Mouse (Mus musculus) embryonic facial prominence, embryonic 14.5 days (tissue): ENCODE measurements around the gene Dnm3. TPM values are rescaled to one million over a fixed set of nuclear protein-coding genes. Genes with fewer than 3 reads are reported as not detected.

Experiments
- ATAC-seq: fragments of 200-750 bp; cut with Nextera tagmentation; 2 replicates; pipeline ENCODE4 v1.8.0; 2017; ENCODE audit warnings: low read depth, moderate number of reproducible peaks, moderate TSS enrichment
- DNase-seq: peaks from one replicate; pipeline ENCODE4 v3.0.0-alpha.2; 2015; ENCODE audit warnings: low spot score
- H3K27ac ChIP-seq: fragments of 300-500 bp; sonication (generic); replicated peaks from 2 replicates; pipeline ENCODE4 v1.5.1; 2014; ENCODE audit warnings: low read depth, mild to moderate bottlenecking, low read length, moderate library complexity
- H3K27me3 ChIP-seq: fragments of 300-500 bp; sonication (generic); replicated peaks from 2 replicates; pipeline ENCODE4 v1.6.1; 2014; ENCODE audit warnings: low read length; ENCODE audit not compliant: control insufficient read depth, insufficient read depth
- H3K36me3 ChIP-seq: fragments of 300-500 bp; sonication (generic); 2 replicates; pipeline ENCODE4 v1.6.1; 2014; ENCODE audit warnings: low read length, mixed read lengths; ENCODE audit not compliant: control insufficient read depth, insufficient read depth
- H3K4me1 ChIP-seq: fragments of 300-500 bp; sonication (generic); 2 replicates; pipeline ENCODE4 v1.6.1; 2014; ENCODE audit warnings: antibody characterized with exemption, low read length; ENCODE audit not compliant: control insufficient read depth, insufficient read depth
- H3K4me2 ChIP-seq: fragments of 300-500 bp; sonication (generic); 2 replicates; pipeline ENCODE4 v1.6.1; 2014; ENCODE audit warnings: low read depth, mild to moderate bottlenecking, low read length, moderate library complexity, mixed read lengths
- H3K4me3 ChIP-seq: fragments of 300-500 bp; sonication (generic); 2 replicates; pipeline ENCODE4 v1.5.1; 2014; ENCODE audit warnings: low read depth, mild to moderate bottlenecking, low read length
- H3K9ac ChIP-seq: fragments of 300-500 bp; sonication (generic); 2 replicates; pipeline ENCODE4 v1.6.1; 2014; ENCODE audit warnings: low read depth, mild to moderate bottlenecking, low read length, moderate library complexity, mixed read lengths
- H3K9me3 ChIP-seq: fragments of 300-500 bp; sonication (generic); 2 replicates; pipeline ENCODE4 v1.6.1; 2016; ENCODE audit warnings: low read length; ENCODE audit not compliant: control insufficient read depth
- WGBS: fragments of 180-500 bp; shearing (Covaris S2); extraction: QIAGEN DNeasy Blood & Tissue Kit; methylation state at CpG from one replicate; pipeline ENCODE4 v1.1.7; 2014; 5-methylcytosine and 5-hydroxymethylcytosine counted together
- polyA plus RNA-seq: library from polyadenylated mRNA; unstranded; fragments of >200 nt; fragmentation: Nextera tagmentation; extraction: Ambion mirVana; gene quantifications from 2 replicates; pipeline ENCODE4 v1.2.1, GENCODE M21; 2014

Dnm3 gene
- polyA plus RNA-seq, 1 experiment from 2014 or later = 9.1 TPM

DNA sequence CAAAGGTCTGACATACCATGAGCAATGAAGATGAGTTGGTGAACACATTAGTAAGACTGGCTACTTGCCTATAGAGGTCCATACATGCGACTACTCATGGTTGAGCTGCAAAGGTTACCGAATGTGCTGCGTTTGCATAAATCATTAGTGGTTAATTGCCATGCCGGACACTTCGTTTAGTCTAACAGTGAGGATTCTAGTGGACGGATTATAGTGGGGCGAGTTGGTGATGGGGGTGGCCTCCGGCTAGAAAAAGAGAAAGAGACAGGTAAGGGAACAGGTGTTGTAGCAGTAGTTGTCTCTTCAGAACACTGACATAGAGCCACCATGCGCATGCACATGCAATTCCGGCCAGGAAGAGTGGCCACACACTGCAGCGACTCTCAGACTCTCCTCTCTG lies 486.0 kb downstream of the Dnm3 start:
- Histone ChIP-seq H3K4me3 (no peak overlapping the region), H3K27ac (no peak overlapping the region), H3K9me3 (no peaks in the 10 kb centered on the region), H3K36me3 (no peaks in the 10 kb centered on the region), H3K27me3 (no peaks in the 10 kb centered on the region), H3K4me2 (no peak overlapping the region), H3K4me1 (no peaks in the 10 kb centered on the region; the same call in 1 of the 2 replicates), H3K9ac (no peak overlapping the region)
- ATAC-seq (no peak), DNase-seq (no peak)
- 95% methylated on average over 11 of the region's 11 CpGs for WGBS

DNA sequence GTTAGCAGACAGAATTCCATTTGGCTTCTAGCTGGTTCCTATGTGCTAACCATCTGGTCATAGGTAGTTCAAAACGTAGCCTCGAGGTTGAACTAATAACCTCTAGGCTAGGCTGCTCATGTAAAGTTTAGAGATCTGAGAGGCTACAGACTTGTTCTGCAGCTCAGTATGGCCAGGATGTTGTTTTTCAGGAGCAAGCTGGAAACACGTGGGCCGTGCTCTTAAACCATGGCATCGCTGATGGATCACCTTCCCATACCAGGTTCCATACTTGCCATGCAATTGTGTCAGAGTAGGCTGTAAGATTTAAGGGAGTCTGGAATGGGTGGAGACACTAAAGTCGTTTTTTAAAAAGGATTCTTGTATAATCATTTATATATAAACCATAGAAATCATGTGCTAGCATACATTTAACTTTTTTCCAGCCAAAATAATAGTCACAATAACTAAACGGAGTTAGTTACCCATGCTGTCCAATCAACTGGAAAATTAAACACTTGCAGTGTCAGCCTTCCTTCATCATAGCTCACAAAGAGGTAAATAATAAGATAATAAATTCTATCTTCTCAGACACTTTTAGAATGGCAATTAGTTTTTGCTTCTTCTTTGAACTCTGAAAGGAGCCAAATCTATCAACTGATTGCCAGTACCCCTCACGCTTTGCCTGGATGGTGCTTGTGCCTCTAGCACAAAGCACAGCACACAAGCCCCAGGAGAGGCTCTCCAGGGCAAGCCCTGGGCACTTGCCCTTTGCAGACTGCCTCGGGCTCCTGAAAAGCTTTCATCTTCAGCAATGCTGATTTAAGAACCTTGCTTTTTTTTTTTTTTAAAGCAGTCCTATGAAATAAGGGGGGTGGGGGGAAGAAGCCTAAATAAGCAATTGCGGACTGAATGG lies 486.9 kb downstream of the Dnm3 start:
- Histone ChIP-seq H3K4me3 (no peak overlapping the region), H3K9ac (no peak overlapping the region), H3K36me3 (no peaks in the 10 kb centered on the region), H3K27me3 (no peaks in the 10 kb centered on the region), H3K4me1 (no peaks in the 10 kb centered on the region; the same call in 1 of the 2 replicates), H3K4me2 (no peak overlapping the region), H3K9me3 (no peaks in the 10 kb centered on the region), H3K27ac (no peak overlapping the region)
- DNase-seq (no peak), ATAC-seq (no peak)
- 63% methylated on average over 10 of the region's 10 CpGs for WGBS

DNA sequence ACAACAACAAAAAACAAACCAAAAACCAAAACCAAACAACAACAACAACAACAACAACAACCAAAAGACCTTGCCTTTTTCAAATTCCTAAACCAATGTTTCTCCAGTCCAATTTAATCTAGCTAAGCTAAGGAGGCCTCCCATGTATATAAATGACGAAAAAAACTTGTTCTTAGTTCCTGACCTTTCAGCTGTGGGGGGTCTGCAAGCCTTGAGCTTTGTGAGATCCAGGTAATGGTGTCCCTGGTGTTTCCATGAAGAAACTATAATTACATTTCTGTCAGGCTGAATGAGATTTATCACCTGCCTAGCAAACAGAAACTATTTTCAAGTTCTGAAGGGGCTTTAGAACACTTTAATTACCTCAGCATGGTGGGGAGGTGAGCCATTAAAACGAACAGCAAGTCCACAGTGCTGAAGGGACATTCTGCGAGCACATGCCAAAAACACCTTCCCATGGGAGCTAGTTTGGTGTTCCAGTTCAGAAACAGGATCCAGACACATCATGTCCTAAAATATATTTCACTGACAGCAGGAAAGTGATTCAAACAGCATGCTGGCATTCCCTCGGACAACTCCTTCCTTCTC lies 493.8 kb downstream of the Dnm3 start:
- ATAC-seq (no peak), DNase-seq (peak; percentile 67)
- H3K4me2 ChIP-seq = no peak overlapping the region
- peaks cover 32% of the 10 kb centered on the region for H3K4me1 ChIP-seq
- H3K36me3 ChIP-seq = no peaks in the 10 kb centered on the region
- H3K9me3 ChIP-seq = no peaks in the 10 kb centered on the region
- 18% methylated on average over 4 of the region's 4 CpGs for WGBS
- no peak overlapping the region for H3K4me3 ChIP-seq
- H3K27ac ChIP-seq = peak overlapping the region; percentile 19; the same call in 1 of the 2 replicates
- H3K27me3 ChIP-seq = no peaks in the 10 kb centered on the region
- no peak overlapping the region for H3K9ac ChIP-seq

DNA sequence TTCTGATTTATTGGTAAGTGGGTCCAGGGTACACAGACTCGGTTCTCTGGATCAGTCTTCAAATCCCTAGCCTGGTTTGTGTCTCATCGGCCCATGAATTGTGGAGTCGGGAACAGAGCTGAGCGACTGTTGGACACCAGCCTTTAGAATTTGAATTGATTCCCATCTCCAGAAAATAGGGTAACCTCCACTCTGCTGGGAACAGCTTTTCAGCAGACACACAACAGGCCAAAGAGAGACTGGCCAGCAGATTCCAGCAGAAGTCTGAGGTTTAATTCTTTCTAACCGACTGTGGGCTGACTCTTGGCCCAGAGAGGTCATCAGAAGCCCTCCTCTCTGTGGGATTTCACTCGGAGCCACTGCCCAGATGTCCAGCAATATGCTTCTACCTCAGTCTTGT lies 494.4 kb downstream of the Dnm3 start:
- H3K9ac ChIP-seq = no peak overlapping the region
- ATAC-seq (no peak), DNase-seq (no peak)
- H3K4me1 ChIP-seq = peaks cover 32% of the 10 kb centered on the region
- no peak overlapping the region for H3K4me2 ChIP-seq
- H3K27me3 ChIP-seq = no peaks in the 10 kb centered on the region
- WGBS = 53% methylated on average over 6 of the region's 6 CpGs
- no peaks in the 10 kb centered on the region for H3K36me3 ChIP-seq
- no peak overlapping the region for H3K4me3 ChIP-seq
- H3K27ac ChIP-seq = peak overlapping the region; percentile 19
- no peaks in the 10 kb centered on the region for H3K9me3 ChIP-seq

DNA sequence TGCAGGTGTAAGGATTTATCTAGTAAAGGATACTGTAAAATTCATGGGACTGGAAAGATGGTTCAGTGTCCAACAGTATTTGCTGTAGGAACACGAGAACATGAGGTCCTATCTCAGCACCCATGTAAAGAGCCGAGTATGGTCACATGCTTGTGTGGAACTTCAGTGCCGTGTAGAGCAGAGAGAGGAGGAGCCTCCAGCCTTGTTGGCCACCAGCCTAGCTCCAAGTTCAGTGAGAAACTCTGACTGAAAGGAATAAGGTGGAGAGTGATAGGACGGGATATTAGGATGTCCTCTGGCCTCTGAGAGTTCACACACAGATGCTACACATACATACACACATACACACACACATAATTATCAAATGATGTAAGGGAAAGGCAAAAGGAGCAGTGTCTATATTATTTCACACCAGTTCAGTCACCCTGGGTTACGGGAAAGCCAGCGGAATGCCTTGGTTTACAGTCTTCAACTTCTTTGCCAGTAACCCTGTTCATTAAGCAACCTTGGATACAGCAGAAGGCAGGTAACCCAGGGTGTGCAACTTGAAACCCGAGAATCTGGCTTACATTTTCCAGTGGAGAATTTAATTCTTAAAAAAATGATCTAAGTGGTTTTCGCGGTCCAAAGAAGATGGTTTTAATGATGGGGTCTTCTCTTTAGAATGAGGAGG lies 497.1 kb downstream of the Dnm3 start:
- DNase-seq = no peak
- Histone ChIP-seq H3K9me3 (no peaks in the 10 kb centered on the region), H3K4me1 (peaks cover 46% of the 10 kb centered on the region), H3K4me3 (no peak overlapping the region), H3K36me3 (no peaks in the 10 kb centered on the region), H3K27ac (peak overlapping the region; percentile 78), H3K4me2 (no peak overlapping the region), H3K27me3 (no peaks in the 10 kb centered on the region), H3K9ac (no peak overlapping the region)
- ATAC-seq = no peak
- 50% methylated on average over 9 of the region's 9 CpGs for WGBS

DNA sequence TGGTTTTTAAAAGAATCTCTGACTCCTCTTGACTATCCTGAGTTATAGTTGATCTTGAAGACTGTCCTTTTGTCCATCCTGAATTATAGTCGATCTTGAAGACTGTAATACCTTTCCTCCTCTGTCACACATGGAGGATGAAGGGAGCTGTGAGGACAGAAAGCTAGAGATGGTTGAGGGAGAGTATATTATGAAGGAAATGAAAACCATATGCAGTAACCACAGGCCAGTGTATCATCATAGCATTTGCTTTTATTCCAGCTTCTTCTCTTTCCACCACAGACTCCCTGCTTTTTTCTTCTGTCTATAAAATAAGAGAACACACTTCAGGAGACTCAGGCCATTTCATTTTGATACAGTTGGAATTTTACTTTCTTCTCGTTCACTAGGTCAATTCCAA lies 497.8 kb downstream of the Dnm3 start:
- Histone ChIP-seq H3K9me3 (no peaks in the 10 kb centered on the region), H3K27me3 (no peaks in the 10 kb centered on the region), H3K4me3 (no peak overlapping the region), H3K4me2 (no peak overlapping the region), H3K4me1 (peaks cover 46% of the 10 kb centered on the region), H3K36me3 (no peaks in the 10 kb centered on the region), H3K27ac (peak overlapping the region; percentile 78), H3K9ac (no peak overlapping the region)
- DNase-seq (no peak), ATAC-seq (no peak)
- WGBS = 60% methylated on average over 2 of the region's 2 CpGs

DNA sequence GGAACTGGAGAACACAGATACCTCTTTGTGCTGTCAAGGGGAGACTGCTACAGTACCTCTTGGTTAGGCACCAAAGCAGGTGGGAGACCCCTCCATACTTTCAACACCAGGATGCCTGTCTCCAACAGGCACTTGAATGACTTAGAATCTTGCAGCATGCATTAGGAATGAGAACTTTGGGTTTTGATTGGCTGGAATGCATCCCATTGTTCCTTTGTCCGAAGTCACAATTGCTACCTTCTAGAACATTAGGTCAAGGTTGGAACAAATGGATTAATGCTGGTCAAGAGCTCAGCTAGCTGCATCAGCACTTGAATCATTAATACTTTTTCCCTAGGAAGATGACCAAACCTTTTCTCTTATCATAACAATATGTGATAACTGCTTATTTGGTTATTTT lies 498.3 kb downstream of the Dnm3 start, which contains the start of gene 4930558K02Rik:
4930558K02Rik (minus strand) TSS at position 101 of the 400 bp plus-strand sequence.
- H3K27me3 ChIP-seq = no peaks in the 10 kb centered on the region
- H3K27ac ChIP-seq = peak within 1 kb of the TSS; percentile 78

DNA sequence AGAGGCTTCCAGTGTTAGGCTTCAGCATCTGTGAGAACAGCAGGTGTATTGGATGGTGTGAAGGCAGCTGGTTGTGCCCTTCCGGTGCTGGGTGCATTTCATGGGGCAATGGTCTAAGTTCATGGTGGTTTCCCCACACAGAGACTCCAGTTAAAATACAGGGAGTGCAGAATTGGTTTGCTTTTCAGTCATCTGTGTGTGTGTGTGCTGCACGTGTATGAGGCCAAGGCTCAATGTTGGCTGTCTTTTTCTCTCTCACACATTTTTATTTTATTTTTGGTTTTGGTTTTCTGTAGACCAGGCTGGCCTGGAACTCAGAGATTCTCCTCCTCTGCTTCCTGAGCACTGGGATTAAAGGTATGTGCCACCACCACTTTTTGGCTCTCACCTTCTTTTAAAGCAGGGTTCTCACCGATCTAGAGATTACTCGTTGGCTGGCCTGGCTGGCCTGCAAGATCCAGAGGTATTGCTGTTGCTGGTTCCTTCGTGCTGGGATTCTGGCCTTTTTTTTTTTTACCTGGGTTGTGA lies 499.6 kb downstream of the Dnm3 start:
- Histone ChIP-seq H3K9ac (no peak overlapping the region), H3K4me1 (peaks cover 32% of the 10 kb centered on the region), H3K4me2 (no peak overlapping the region), H3K27ac (no peak overlapping the region), H3K9me3 (no peaks in the 10 kb centered on the region), H3K4me3 (no peak overlapping the region), H3K36me3 (no peaks in the 10 kb centered on the region), H3K27me3 (no peaks in the 10 kb centered on the region)
- no peak for ATAC-seq
- DNase-seq = no peak
- 79% methylated on average over 5 of the region's 5 CpGs for WGBS

More for the DNA sequence above, 498.3 kb downstream of the Dnm3 start, which contains the start of gene 4930558K02Rik:
- Histone ChIP-seq H3K36me3 (no peaks in the 10 kb centered on the region), H3K4me3 (no peak within 1 kb of the TSS), H3K9ac (no peak within 1 kb of the TSS), H3K4me1 (peaks cover 40% of the 10 kb centered on the region), H3K4me2 (no peak within 1 kb of the TSS), H3K9me3 (no peaks in the 10 kb centered on the region)
- no peak for DNase-seq
- no peak for ATAC-seq
- 79% methylated on average over 1 of the region's 1 CpGs for WGBS
